Mouse (Mus musculus): Measurements from ENCODE around the gene Kcnk12.

Kcnk12 gene

GRCm38 (mm10) chr17:87785721-87786120 is 12.1 kb downstream of the Kcnk12 start:
- DNase-seq (ENCODE audit: low read depth, low spot score) = no peak

GRCm38 (mm10) chr17:87784911-87785310 is 12.9 kb downstream of the Kcnk12 start:
- DNase-seq (ENCODE audit: low read depth, low spot score) = no peak

GRCm38 (mm10) chr17:87784141-87784831 is 13.5 kb downstream of the Kcnk12 start:
- DNase-seq (ENCODE audit: low read depth, low spot score) = no peak

- DNase-seq (ENCODE audit: low read depth, low spot score) = no peak
Observed at GRCm38 (mm10) chr17:87781244-87781643, 16.6 kb downstream of the Kcnk12 start.

GRCm38 (mm10) chr17:87780164-87780563 is 17.6 kb downstream of the Kcnk12 start:
- DNase-seq (ENCODE audit: low read depth, low spot score) = no peak

GRCm38 (mm10) chr17:87774982-87775381 is 22.8 kb downstream of the Kcnk12 start:
- no peak for DNase-seq (ENCODE audit: low read depth, low spot score)

GRCm38 (mm10) chr17:87773175-87773574 is 24.6 kb downstream of the Kcnk12 start:
- no peak for DNase-seq (ENCODE audit: low read depth, low spot score)

GRCm38 (mm10) chr17:87770766-87771165 is 27.0 kb downstream of the Kcnk12 start:
- DNase-seq (ENCODE audit: low read depth, low spot score) = no peak

- DNase-seq (ENCODE audit: low read depth, low spot score) = no peak
Observed at GRCm38 (mm10) chr17:87766888-87767287, 30.9 kb downstream of the Kcnk12 start.

- no peak for DNase-seq (ENCODE audit: low read depth, low spot score)
Observed at GRCm38 (mm10) chr17:87765031-87765430, 32.8 kb downstream of the Kcnk12 start.

- DNase-seq (ENCODE audit: low read depth, low spot score) = no peak
Observed at GRCm38 (mm10) chr17:87763146-87763545, 34.6 kb downstream of the Kcnk12 start.

GRCm38 (mm10) chr17:87760315-87760714 is 37.5 kb downstream of the Kcnk12 start:
- DNase-seq (ENCODE audit: low read depth, low spot score) = no peak

GRCm38 (mm10) chr17:87745926-87746888 is 51.6 kb downstream of the Kcnk12 start:
- no peak for DNase-seq (ENCODE audit: low read depth, low spot score)

- no peak for DNase-seq (ENCODE audit: low read depth, low spot score)
Observed at GRCm38 (mm10) chr17:87744985-87745925, 52.5 kb downstream of the Kcnk12 start.

- DNase-seq (ENCODE audit: low read depth, low spot score) = no peak
Observed at GRCm38 (mm10) chr17:87739835-87740234, 58.0 kb downstream of the Kcnk12 start.

GRCm38 (mm10) chr17:87737144-87737543 is 60.6 kb downstream of the Kcnk12 start:
- no peak for DNase-seq (ENCODE audit: low read depth, low spot score)

GRCm38 (mm10) chr17:87734471-87734870 is 63.3 kb downstream of the Kcnk12 start:
- DNase-seq (ENCODE audit: low read depth, low spot score) = no peak

GRCm38 (mm10) chr17:87731962-87732361 is 65.8 kb downstream of the Kcnk12 start:
- DNase-seq (ENCODE audit: low read depth, low spot score) = no peak

GRCm38 (mm10) chr17:87726489-87727356 is 71.1 kb downstream of the Kcnk12 start:
- DNase-seq (ENCODE audit: low read depth, low spot score) = no peak

- DNase-seq (ENCODE audit: low read depth, low spot score) = no peak
Observed at GRCm38 (mm10) chr17:87724727-87725126, 73.1 kb downstream of the Kcnk12 start.

- no peak for DNase-seq (ENCODE audit: low read depth, low spot score)
Observed at GRCm38 (mm10) chr17:87700101-87700500, 97.7 kb downstream of the Kcnk12 start.

Measured in retina, adult 2 months (tissue).